Mouse (Mus musculus) myocyte (in vitro differentiated cells): ENCODE data around the gene Gm13288. TPM values are rescaled to one million over a fixed set of nuclear protein-coding genes. Genes with fewer than 3 reads are reported as not detected.
"Not testable (repeated sequence)": the region's sequence is repeated elsewhere in the genome, so short reads cannot be mapped to it uniquely, and the experiment has no call there.

ENCODE experiments used
- H3K27me3 ChIP-seq: one replicate; pipeline ENCODE4 v1.6.1; 2011; ENCODE audit not compliant: control insufficient read depth, insufficient read depth, insufficient read length
- H3K36me3 ChIP-seq: one replicate; pipeline ENCODE4 v1.6.1; 2011; ENCODE audit not compliant: control insufficient read depth, insufficient read depth
- H3K4me2 ChIP-seq: one replicate; pipeline ENCODE4 v1.6.1; 2011; ENCODE audit warnings: low read depth, control low read depth
- H3K4me3 ChIP-seq: one replicate; pipeline ENCODE4 v1.5.1; 2011; ENCODE audit warnings: mild to moderate bottlenecking, control low read depth, moderate library complexity
- H3K79me2 ChIP-seq: one replicate; pipeline ENCODE4 v1.6.1; 2011; ENCODE audit not compliant: control insufficient read depth, insufficient read depth
- H3ac ChIP-seq: one replicate; pipeline ENCODE4 v1.6.1; 2011; ENCODE audit not compliant: control insufficient read depth, insufficient read length
- polyA plus RNA-seq: library from polyadenylated mRNA; unstranded; fragments of >200 nt; fragmentation: generic; extraction: Trizol; gene quantifications from one replicate; pipeline ENCODE4 v1.2.1, GENCODE M21; 2012; ENCODE audit warnings: missing spikeins

The Gm13288 gene
- polyA plus RNA-seq, 1 experiment = 0.14 TPM

- not testable (repeated sequence) for H3K36me3 ChIP-seq, H3K4me3 ChIP-seq, H3K4me2 ChIP-seq, H3ac ChIP-seq, H3K27me3 ChIP-seq, H3K79me2 ChIP-seq
These were observed 25.0 kb upstream of the Gm13288 start for GRCm38 (mm10) chr4:88780320-88780719.

- H3ac ChIP-seq, H3K4me2 ChIP-seq: not testable (repeated sequence)
These were observed 23.5 kb upstream of the Gm13288 start, which contains the start of gene Ifnz for GRCm38 (mm10) chr4:88781831-88782230. TSS of gene Ifnz (plus strand) at chr4:88782131.

GRCm38 (mm10) chr4:88782335-88782734, 23.0 kb upstream of the Gm13288 start:
- H3K4me3 ChIP-seq, H3ac ChIP-seq, H3K27me3 ChIP-seq, H3K4me2 ChIP-seq, H3K36me3 ChIP-seq, H3K79me2 ChIP-seq: not testable (repeated sequence)

More at GRCm38 (mm10) chr4:88781831-88782230, 23.5 kb upstream of the Gm13288 start, which contains the start of gene Ifnz:
- H3K79me2 ChIP-seq, H3K4me3 ChIP-seq, H3K27me3 ChIP-seq, H3K36me3 ChIP-seq: not testable (repeated sequence)

- not testable (repeated sequence) for H3K27me3 ChIP-seq, H3K36me3 ChIP-seq, H3K4me3 ChIP-seq, H3K79me2 ChIP-seq, H3K4me2 ChIP-seq, H3ac ChIP-seq
These were observed 19.9 kb upstream of the Gm13288 start, which contains the start of gene Gm13276 for GRCm38 (mm10) chr4:88785409-88785808. TSS of gene Gm13276 (plus strand) at chr4:88785709.

- H3K4me2 ChIP-seq, H3ac ChIP-seq, H3K27me3 ChIP-seq, H3K79me2 ChIP-seq, H3K36me3 ChIP-seq, H3K4me3 ChIP-seq: not testable (repeated sequence)
These were observed 16.9 kb upstream of the Gm13288 start, which contains the start of gene Gm13277 for GRCm38 (mm10) chr4:88788402-88788801. TSS of gene Gm13277 (plus strand) at chr4:88788632.

- H3ac ChIP-seq, H3K36me3 ChIP-seq, H3K27me3 ChIP-seq, H3K79me2 ChIP-seq, H3K4me3 ChIP-seq, H3K4me2 ChIP-seq: not testable (repeated sequence)
These were observed 14.1 kb upstream of the Gm13288 start, which contains the start of gene Gm13278 for GRCm38 (mm10) chr4:88791250-88791649. TSS of gene Gm13278 (plus strand) at chr4:88791550.

GRCm38 (mm10) chr4:88793936-88794675, 11.2 kb upstream of the Gm13288 start, which contains the start of gene Gm13275:
TSS of gene Gm13275 (plus strand) at chr4:88794487.
- H3K36me3 ChIP-seq, H3K79me2 ChIP-seq, H3K4me3 ChIP-seq, H3K4me2 ChIP-seq, H3ac ChIP-seq, H3K27me3 ChIP-seq: not testable (repeated sequence)

- H3ac ChIP-seq, H3K79me2 ChIP-seq, H3K4me3 ChIP-seq, H3K4me2 ChIP-seq, H3K27me3 ChIP-seq, H3K36me3 ChIP-seq: not testable (repeated sequence)
These were observed 8.2 kb upstream of the Gm13288 start, which contains the start of gene Gm13279 for GRCm38 (mm10) chr4:88797097-88797496. TSS of gene Gm13279 (plus strand) at chr4:88797397.

- not testable (repeated sequence) for H3K36me3 ChIP-seq, H3ac ChIP-seq, H3K4me2 ChIP-seq, H3K79me2 ChIP-seq, H3K4me3 ChIP-seq, H3K27me3 ChIP-seq
These were observed 6.0 kb upstream of the Gm13288 start, which contains the start of gene Gm13285 for GRCm38 (mm10) chr4:88799365-88799764. TSS of gene Gm13285 (plus strand) at chr4:88799665.

- H3K4me3 ChIP-seq, H3ac ChIP-seq, H3K36me3 ChIP-seq, H3K4me2 ChIP-seq, H3K79me2 ChIP-seq, H3K27me3 ChIP-seq: not testable (repeated sequence)
These were observed 2.4 kb upstream of the Gm13288 start, which contains the start of gene Gm13287 for GRCm38 (mm10) chr4:88802954-88803353. TSS of gene Gm13287 (plus strand) at chr4:88803254.

GRCm38 (mm10) chr4:88805761-88806160, 430 bp downstream of the Gm13288 start:
- not testable (repeated sequence) for H3K79me2 ChIP-seq, H3K4me3 ChIP-seq, H3K4me2 ChIP-seq, H3ac ChIP-seq, H3K27me3 ChIP-seq, H3K36me3 ChIP-seq
